Comparison of ENCODE assay signal across 1 mouse cellular context in the genomic region with DNA sequence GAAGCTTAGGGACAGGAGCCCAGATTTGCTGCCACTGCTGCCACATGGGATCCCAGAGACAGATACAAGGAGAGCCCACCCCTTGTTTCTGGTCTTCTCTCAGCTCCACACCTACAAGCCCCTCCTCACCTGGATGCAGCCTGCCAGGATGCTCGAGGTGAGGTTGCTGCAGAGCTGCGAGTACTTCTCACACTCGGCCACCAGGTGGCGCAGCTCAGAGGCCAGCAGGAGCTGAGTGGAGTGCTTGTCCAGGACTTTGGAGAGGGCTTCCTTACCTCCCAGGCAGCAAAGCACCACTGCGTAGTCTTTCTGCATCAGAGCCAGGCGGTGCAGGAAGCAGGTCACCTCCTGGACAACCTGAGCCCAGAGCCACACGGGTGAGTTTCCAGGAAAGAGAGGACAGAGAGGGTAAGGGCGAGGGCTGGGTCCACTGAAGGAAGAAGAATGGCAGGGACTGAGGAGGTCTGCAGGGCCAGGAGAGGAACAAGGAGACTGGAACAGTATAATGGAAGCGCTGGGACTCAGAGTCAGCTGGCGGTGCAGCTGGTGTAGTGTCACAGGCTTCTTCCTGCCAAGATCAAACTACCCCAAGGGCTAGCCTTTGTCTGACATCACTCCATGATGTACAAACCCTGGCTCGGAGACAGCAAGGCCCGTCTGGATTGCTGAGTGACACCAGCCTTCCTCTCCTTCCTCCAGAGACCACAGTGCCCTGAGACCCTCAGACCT.
TF ChIP-seq lines count a peak whose summit lies in the region.

No protein-coding gene starts in this region.

TF ChIP-seq in CH12.LX, 34 proteins besides CTCF, POLR2A, EP300 and RAD21 (continued from another document):
- TF ChIP-seq MYC (IDR thresholded peaks at IDR 0.05; ENCODE audit: low read depth, low read length) (no peak), USF2 (conservative IDR thresholded peaks at IDR 0.05; ENCODE audit: low read depth, low read length) (no peak)
